Mouse (Mus musculus) layer of hippocampus, adult 9-10 months (tissue): ENCODE data around the gene Cpne7.
"Not testable (repeated sequence)": the region's sequence is repeated elsewhere in the genome, so short reads cannot be mapped to it uniquely, and the experiment has no call there.

Experiments
- DNase-seq: peaks from one replicate; pipeline ENCODE4 v3.0.0; 2022; ENCODE audit warnings: low spot score

The Cpne7 gene

DNA sequence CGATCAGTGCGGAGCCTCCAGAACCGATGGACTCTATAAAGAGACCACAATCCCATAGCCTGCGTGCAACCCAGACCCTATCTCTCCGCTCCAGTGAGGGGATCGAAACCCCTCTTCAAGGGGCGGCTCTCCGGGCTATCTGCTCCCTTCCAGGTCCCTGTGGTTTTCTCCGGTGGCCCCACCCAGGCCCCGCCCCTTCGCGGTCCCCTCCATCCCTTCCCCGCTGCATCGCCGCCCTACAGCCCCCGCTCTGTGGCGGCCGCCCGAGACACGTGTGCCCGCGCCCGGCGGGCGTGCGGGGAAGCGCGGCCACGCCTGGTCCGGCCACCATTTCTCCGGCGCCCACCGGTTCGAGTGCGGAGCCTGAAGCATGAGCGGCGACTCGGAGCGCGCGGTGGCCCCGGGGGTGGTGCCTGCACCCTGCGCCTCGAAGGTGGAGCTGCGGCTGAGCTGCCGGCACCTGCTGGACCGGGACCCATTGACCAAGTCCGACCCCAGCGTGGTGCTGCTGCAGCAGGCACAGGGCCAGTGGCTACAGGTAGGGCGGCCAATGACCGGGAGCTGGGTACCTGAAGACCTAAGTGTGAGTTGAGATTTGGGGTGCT is at the start of gene Cpne7:
Cpne7 (plus strand) TSS at position 248 of the 605 bp plus-strand sequence.
- no peak for DNase-seq

DNA sequence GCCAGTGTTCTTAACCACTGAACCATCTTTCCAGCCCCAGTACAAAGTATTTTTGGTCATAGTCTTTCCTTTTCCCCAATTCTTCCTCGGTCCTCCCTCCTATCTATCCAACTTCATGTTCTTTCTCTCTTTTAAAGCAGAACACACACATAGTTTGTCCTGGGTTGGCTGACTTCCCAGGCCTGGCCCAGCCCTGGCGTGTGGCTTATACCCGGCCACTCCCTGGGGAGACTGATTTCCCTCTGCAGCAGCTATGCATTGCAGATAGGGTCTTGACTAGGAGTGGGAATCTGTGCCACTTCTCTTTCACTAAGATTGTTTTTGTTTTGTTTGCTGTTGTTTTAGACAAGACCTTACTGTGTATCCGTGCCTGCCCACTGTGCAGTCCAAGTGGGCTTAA is 46.0 kb upstream of the Cpne7 start:
- no peak for DNase-seq

DNA sequence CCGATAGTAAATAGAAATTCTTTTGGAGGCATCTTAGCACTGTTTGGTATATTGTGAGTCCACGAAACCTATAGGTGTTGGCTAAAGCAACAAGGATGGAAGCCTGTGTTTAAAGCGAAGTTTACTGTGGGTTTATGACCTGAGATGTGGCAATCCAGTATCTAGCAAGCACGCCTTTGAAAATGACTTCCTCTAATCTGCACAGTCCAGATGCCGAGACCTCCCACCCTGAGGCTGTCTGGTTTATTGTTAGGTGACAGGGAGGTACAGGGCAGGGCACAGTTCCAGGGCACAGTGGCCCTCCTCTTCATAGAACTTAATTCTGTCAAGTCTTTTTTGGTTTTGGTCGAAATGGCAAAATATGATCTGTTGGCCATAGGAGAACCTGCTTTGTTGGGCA is 40.0 kb upstream of the Cpne7 start:
- no peak for DNase-seq

DNA sequence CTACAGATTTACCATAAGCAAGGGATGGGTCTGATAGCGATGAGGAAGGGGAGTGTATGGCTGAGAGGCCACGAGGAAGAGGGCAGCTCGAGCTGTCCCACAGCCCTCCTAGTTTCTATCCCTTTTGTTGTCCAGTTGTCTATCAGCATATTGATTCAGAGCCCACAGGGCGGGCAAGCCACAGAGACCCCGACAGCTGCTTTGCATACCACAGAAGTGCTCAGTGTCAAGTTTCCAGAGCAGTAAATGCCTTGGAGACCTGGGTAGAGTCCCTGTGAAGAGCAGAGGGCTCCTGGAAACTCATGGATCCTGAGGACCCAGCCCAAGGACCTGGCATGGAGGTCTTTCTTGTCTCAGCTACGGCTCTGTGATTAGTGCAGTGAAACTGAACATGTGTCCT is 34.2 kb upstream of the Cpne7 start:
- no peak for DNase-seq

DNA sequence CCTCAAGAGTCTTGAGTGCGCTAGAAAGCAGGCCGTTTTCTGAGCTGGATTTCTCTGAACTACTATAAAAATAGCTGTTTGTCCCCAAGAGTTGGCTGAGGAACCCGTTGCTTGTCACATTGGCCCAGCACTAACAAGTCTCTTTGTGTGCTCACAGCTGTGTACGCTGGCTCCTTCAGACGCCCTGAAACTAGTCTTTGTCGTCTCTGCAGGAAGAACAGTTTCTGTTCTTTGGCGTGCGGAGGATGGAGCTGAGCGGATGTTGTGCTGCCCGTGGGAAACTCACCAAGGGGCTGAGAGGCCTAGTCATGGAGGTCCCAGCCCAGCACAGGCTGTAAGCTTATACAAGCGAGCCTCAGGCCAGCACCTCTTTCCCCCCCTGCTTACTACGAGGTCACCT is 33.6 kb upstream of the Cpne7 start:
- DNase-seq: no peak

DNA sequence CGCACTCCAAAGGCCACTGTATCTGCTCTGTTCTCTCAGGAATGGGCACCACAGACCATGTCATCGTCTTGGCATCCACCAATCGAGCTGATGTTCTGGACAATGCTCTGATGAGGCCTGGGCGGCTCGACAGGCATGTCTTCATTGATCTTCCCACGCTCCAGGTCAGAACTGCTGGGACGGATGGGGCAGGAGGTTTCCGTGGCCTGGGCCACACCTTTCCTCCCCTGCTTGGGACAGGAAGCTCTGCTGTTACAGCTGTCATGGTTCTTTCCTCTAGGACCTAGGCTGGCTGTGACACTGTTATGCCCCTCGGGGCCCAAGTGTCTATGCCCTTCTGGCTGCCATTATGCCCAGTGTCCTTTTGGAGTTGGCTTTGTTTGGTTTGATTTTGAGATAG is 29.9 kb upstream of the Cpne7 start:
- no peak for DNase-seq

DNA sequence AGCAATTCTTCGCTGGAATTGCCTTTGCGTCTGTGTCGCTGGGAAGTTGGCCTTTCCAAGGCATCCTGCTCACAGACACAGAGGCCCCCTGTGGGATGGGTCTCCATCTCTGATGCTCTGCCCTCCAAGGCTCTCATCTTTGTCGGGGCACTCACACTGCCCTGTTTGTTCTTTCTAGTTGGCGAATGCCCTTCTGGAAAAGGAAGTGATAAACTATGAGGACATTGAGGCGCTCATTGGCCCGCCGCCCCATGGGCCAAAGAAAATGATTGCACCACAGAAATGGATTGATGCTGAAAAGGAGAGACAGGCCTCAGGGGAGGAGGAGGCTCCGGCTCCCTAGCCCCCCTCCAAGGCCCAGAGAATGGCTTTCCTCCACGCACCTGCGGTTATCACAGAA is 20.0 kb upstream of the Cpne7 start:
- no peak for DNase-seq

DNA sequence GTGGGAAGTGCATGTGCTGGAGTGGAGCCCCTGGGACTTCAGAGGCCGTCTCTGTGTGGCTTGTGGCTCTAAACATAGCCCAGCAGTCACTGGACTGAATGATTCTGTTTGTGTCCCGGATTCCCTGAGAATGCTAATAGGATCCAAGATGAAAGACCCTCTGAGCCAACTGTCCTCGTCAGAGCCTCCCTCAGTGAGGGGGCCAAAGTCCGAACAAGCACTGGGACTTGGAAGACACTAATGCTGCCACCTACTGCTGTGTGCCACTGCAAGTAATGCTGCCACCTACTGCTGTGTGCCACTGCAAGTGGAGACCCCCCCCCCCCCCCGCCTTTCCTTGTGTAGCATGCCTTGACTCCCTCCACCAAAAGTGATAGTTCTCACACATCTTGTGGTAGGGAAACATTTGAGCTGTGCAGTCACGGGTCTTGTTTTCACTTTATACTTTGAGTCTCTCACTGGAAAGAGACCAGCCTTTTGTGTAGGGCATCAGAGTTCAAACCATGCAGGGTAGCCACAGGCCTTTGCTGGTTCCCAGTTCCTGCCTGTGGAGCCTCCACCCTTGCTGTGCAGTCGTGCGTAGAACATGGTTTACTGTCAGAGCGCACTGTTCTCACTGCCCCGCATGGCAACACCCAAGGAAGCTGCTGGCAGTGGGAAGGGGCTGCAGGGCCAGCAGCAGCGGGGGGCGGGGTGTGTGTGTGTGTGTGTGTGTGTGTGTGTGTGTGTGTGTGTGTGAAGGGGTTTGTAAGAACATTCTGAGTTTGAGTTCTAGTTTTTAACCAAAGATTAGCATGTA is 19.2 kb upstream of the Cpne7 start:
- DNase-seq: no peak

DNA sequence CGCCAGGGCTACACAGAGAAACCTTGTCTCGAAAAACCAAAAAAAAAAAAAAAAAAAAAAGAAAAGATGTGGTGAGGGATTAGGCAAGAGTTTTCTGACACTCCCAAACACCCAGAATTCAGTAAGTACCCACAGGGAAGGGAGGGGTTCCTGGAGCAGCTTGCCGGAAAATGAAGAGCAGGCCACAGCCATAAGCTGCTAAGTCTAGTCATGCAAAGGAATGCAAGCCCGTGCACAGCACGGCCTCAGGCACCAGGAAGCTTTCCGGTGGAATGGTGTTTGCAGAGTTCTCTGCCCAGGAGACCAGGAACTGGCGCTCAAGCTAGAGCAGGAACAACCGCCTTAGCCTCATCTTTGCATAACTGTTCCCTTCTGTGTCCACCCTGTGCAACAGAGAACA is 16.9 kb upstream of the Cpne7 start:
- no peak for DNase-seq

DNA sequence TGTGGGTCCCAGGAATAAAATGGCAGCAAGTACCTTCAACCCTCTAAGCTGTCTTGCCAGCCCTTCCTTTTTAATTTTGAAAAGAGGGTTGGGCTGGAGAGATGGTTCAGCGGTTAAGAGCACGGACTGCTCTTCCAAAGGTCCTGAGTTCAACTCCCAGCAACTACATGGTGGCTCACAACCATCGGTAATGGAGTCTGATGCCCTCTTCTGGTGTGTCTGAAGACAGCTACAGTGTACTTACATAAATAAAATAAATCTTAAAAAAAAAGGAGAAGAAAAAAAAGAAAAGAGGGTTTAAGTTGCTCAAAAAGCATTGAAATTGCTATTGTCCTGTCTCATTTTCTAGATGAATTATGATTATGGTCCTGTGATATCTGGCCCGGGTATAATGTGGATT is 15.9 kb upstream of the Cpne7 start:
- DNase-seq: no peak

DNA sequence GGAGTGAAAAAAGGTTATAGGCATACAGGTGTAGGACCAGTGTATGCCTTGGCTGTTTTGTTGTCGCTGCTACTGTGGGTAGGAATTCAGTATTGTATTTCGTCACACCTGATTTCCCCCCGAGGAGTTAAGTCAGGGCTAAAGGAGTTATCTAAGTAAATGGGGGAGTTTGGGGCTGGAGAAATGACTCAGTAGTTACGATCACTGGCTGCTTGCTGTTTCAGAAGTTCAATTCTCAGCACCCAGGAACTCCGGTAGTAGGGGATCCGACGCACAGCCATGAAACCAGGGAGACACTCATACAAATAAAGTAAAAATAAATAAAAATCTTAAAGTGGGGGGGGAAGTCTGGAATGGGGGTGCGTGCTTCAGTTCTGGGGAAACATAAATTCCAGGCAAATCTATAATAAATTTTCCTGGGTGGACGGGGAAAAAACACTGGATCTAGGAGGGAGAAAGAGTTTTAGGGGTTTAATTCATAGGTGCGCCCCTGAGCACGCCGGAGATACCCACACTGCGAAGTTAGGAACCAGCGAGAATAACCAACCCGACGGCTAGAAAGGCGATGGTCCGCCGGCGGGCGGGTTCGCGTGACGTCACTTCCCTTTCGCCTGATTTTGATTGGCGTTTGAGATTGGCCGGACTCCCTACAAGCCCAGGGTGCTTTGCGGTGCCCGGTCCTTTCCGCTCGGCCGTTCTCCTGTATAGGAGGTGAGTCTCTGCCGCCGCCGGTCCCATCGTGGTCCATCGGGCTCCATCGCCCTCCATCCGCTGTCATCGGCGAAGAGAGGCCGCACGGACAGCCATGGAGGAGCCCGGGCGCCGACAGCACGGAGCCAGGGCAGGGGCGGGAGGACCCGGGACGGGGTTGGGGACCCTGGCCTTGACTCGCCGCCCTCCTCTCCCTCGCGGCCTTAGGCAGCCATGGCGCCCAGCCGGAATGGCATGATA is 15.2 kb upstream of the Cpne7 start, which contains the start of gene Rpl13:
Rpl13 (plus strand) TSS at position 616 of the 951 bp plus-strand sequence.
- peak; percentile 94 for DNase-seq

DNA sequence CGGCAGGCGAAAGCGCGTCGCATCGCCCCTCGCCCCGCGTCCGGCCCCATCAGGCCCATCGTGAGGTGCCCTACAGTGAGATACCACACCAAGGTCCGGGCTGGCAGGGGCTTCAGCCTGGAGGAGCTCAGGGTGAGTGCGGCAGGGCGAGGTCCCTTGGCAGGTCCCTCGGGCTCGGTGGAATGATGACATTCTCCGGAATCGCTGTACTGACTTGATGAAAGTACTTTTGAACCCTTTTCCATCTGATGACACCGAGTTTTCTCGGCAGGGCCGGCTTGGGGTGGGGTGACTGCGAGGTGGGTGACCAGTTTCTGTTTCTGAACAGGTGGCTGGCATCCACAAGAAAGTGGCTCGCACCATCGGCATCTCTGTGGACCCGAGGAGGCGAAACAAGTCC is 14.3 kb upstream of the Cpne7 start:
- DNase-seq: not testable (repeated sequence)

DNA sequence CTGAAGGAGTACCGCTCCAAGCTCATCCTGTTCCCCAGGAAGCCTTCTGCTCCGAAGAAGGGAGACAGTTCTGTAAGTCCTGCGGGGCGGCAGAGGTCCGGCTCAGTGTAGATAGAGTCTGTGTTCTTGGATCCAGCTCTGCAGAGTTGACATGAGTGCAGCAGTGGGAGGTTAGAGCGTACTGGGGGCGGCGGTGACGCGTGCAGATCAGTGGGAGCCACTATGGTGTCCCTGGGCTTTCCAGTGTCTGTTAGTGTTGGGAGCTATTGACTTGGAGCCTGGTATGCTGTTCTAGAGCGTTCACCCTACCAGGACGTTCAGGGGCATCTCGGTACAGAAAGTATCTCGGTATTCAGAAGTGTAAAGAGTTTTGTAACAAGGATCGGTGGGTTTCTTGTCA is 13.9 kb upstream of the Cpne7 start:
- DNase-seq: no peak

DNA sequence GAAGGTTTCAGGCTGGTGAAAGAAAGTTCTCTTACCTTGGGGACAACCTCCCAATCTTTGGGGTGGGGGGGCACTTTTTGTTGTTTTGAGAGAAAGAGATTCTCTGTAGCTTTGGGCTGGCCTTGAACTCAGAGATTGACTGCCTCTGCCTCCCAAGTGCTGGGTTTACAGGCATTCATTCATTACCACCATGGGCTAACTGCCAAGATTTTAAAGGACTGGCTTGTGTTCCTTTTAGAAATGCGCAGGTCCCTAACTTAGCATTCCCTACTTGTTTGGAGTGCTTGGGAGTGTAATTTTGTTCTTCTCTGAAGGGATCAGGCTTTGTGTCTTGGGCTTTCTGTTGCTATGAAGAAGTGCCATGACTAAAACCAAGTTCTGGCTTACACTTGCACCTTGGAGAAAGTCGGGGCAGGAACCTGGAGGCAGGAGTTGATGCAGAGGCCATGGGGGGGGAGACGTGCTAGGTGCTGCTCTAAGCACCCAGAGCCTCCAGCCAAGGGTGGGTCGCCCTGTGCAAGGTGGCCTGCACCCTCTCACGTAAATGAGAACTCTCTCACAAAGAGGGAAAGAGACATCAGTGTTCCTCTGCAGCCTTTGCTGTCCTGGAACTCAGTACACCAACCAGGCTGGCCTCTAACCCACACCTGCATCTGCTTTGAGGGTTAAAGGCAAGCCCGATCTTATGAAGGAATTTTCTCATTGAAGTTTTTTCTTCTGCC is 13.0 kb upstream of the Cpne7 start:
- no peak for DNase-seq

DNA sequence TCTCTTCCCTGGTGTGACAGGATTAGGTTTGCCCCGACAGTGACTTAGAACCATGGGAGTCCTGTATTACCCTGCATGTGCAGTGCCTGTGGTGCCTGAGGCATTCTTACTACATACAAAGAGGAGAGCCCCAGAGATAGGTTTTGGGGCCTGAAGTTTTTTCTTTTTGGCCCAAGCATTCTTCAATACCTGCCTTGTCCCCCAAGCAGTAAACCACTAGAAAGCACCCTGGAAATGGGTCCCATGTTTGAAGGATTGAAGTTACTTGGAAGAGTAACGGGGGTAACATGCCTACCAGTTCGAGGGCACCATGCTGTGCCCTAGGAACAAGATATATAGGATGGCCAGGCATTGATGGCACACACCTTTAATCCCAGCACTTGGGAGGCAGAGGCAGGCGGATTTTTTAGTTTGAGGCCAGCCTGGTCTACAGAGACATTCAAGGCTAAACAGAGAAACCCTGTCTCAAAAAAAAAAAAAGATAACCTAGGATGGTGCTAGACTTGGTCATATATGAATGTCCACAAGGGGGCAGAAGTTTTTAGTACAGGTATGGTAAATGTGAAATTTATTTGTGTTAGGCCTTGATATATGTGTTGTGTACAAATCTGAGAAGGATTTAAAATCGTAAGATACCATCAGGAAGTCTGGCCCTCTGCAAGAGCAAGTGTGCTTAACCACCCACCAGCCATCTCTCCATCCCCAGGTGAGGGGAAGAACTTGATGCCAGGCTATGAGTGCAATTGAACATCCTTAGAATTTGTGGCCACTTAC is 11.4 kb upstream of the Cpne7 start:
- no peak for DNase-seq

DNA sequence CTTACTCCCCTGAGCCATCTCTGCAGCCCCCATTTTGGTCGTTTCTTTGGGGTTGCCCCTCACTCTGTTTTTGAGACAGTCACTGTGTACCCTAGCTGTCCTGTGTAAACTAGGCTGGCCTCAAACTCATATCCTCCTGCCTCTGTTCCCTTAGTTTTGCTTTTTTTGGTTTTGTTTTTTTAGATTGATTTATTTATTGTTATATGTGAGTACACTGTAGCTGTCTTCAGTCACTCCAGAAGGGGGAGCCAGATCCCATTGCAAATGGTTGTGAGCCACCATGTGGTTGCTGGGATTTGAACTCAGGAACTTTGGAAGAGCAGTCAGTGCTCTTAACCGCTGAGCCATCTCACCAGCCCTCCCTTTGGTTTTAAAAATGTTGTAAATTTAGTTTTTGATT is 10.6 kb upstream of the Cpne7 start:
- DNase-seq: no peak

DNA sequence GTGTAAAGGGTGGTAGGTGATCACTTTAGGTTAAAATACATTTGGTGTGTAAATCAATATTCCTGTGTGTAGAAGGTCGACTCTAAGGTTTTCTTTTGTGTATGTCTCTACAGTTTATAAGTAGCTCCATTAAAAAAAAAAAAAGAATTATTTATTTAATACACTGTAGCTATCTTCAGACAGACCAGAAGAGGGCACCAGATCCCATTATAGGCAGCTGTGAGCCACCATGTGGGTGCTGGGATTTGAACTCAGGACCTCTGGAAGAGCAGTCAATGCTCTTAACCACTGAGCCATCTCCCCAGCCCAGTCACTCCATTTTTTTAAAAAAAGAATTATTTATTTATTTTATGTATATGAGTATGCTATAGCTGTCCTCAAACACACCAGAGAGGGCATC is 9.2 kb upstream of the Cpne7 start:
- DNase-seq: no peak

DNA sequence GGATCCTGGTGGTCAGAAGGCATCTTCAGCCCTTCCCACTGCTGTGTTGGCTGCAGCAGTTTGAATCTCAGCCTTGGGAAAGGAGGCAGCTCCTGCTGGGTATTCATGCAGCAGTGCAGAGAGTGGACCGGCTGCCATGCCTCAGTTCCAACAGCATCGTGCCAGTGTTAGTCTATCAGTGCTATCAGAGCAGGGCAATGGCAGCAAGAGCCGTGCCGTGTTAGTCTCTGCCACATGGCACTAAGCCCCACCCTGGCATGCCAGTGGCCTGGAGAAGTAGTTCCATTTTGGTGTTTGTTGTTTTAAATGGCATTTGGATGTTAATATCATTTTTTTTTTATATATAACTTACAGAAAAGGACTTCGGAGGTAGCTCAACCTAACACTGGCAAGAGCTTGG is 8.2 kb upstream of the Cpne7 start:
- DNase-seq: no peak

DNA sequence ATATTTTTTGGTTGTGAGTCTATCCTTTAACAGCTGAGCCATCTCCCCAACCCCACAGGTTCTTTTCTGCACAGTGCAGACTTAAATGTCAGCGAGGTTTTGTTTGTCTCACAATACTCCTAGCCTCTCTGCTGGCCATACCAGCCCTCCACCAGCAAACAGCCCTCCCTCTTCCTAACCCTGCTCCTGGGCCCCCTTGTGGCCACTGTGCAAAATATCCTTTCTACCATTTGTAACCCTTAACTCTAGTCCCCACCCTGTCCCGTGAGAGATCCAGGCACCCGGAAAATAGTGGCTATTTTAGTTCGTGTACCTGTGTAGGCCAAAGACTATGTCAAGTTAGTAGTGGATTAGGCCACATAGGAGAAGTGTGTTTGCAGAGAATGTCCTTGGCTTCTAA is 6.5 kb upstream of the Cpne7 start:
- DNase-seq: no peak

DNA sequence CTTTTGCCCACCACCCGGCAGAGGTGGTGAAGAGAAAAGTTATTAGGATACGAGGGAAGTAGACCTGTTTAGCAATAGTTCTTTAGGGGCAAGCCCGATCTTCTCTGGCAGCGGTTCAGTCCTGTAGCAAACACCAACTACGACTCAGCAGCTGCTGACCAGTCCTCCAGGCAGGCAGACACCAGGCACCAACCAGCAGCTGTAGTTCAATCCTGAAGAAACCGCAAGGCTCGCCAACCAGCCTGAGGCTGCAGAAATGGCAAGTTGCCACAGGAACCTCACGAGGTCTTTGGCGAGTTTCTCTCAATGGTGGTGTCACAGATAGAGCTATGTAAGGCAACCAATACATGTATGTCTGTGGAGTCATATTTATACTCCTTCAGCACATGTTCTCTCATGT is 4.3 kb upstream of the Cpne7 start:
- no peak for DNase-seq

DNA sequence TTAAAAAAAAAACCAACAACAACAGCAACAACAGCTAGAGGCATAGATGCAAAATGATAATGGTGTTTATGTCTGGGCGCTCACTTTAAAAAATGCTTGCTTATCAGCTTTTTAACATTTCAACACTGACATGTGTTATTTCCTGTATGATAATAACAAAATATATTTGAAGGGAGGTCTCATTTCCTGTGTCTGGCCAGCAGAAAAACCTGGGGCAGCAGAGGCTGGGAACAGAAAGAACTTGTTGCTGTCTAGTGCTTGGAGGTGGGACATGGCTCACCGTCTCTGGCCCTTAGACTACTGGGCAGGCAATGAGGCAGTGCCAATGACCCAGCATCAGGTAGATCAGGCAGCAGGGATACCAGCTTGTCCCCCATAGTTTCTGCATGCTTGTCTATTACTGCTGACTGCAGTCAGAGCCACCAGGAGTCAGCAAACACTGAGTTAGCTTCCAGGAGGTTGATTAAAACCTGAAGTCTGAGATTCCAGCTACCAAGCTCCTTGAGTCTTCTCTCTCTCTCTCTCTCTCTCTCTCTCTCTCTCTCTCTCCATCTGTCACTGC is 3.2 kb upstream of the Cpne7 start:
- no peak for DNase-seq
